Mouse (Mus musculus): ENCODE data around the gene Skint1. TPM values are rescaled to one million over a fixed set of nuclear protein-coding genes. Genes with fewer than 3 reads are reported as not detected.
"Not testable (repeated sequence)": the region's sequence is repeated elsewhere in the genome, so short reads cannot be mapped to it uniquely, and the experiment has no call there.

The Skint1 gene
- polyA plus RNA-seq (2015; fragmentation: Nextera tagmentation; extraction: Ambion mirVana): not detected in 2 replicates

- no peak within 1 kb of the TSS for H3K4me2 ChIP-seq (ENCODE audit: low read depth, low read length)
- no peaks in the 10 kb centered on the region for H3K9me3 ChIP-seq (replicated peaks; ENCODE audit: control insufficient read depth, low read length)
- no peak within 1 kb of the TSS for H3K4me3 ChIP-seq (replicated peaks; ENCODE audit: low read length)
- H3K27ac ChIP-seq (ENCODE audit: low read length): no peak within 1 kb of the TSS
- H3K9ac ChIP-seq (ENCODE audit: low read length): no peak within 1 kb of the TSS
- H3K4me1 ChIP-seq (ENCODE audit: control insufficient read depth, insufficient read depth, low read length): no peaks in the 10 kb centered on the region
- no peak for ATAC-seq (ENCODE audit: insufficient read depth, low FRiP score)
- no peaks in the 10 kb centered on the region for H3K36me3 ChIP-seq (ENCODE audit: control insufficient read depth, insufficient read depth, low read length)
- no peaks in the 10 kb centered on the region for H3K27me3 ChIP-seq (ENCODE audit: control insufficient read depth, insufficient read depth, low read length)
Measured at GRCm38 (mm10) chr4:112005969-112006368, at the start of gene Skint1. TSS of gene Skint1 (plus strand) at chr4:112006269.

DNA sequence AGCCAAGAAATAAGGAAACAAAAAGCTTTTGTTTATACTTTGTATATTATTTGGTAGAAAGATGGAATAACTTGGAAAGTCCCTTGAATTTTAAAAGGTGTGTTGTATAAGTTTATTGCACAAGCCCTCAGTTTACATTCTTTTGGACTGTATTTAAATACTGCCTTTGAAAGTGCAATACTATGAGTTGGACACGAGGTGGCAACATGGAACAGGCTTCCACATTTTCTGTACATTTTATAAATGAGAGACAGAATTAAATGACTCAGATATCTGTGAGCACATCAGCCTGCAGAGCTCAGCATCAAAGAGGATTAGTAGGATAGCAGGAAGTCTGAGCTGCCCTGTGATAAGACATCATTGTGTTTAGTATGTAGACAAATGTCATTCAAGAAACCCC is 44.8 kb upstream of the Skint1 start:
- Histone ChIP-seq H3K9me3 (replicated peaks; ENCODE audit: control insufficient read depth, low read length) (no peaks in the 10 kb centered on the region), H3K4me1 (ENCODE audit: control insufficient read depth, insufficient read depth, low read length) (no peaks in the 10 kb centered on the region), H3K36me3 (ENCODE audit: control insufficient read depth, insufficient read depth, low read length) (no peaks in the 10 kb centered on the region), H3K27me3 (ENCODE audit: control insufficient read depth, insufficient read depth, low read length) (no peaks in the 10 kb centered on the region), H3K4me3 (replicated peaks; ENCODE audit: low read length) (no peak overlapping the region), H3K4me2 (ENCODE audit: low read depth, low read length) (no peak overlapping the region), H3K9ac (ENCODE audit: low read length) (no peak overlapping the region), H3K27ac (ENCODE audit: low read length) (no peak overlapping the region)
- ATAC-seq (ENCODE audit: insufficient read depth, low FRiP score): no peak
- WGBS: 11% methylated on average over 1 of the region's 1 CpGs

GRCm38 (mm10) chr4:111963241-111963640 is 42.8 kb upstream of the Skint1 start:
- not testable (repeated sequence) for H3K36me3 ChIP-seq (ENCODE audit: control insufficient read depth, insufficient read depth, low read length); H3K4me2 ChIP-seq (ENCODE audit: low read depth, low read length); H3K4me3 ChIP-seq (replicated peaks; ENCODE audit: low read length); H3K9me3 ChIP-seq (replicated peaks; ENCODE audit: control insufficient read depth, low read length); H3K27ac ChIP-seq (ENCODE audit: low read length); H3K9ac ChIP-seq (ENCODE audit: low read length); H3K4me1 ChIP-seq (ENCODE audit: control insufficient read depth, insufficient read depth, low read length); H3K27me3 ChIP-seq (ENCODE audit: control insufficient read depth, insufficient read depth, low read length); ATAC-seq (ENCODE audit: insufficient read depth, low FRiP score)
- 78% methylated on average over 1 of the region's 1 CpGs for WGBS

GRCm38 (mm10) chr4:111963669-111964068 is 42.4 kb upstream of the Skint1 start:
- no peak overlapping the region for H3K4me3 ChIP-seq (replicated peaks; ENCODE audit: low read length)
- 77% methylated on average over 3 of the region's 3 CpGs for WGBS
- no peaks in the 10 kb centered on the region for H3K27me3 ChIP-seq (ENCODE audit: control insufficient read depth, insufficient read depth, low read length)
- H3K27ac ChIP-seq (ENCODE audit: low read length): no peak overlapping the region
- H3K9ac ChIP-seq (ENCODE audit: low read length): no peak overlapping the region
- no peaks in the 10 kb centered on the region for H3K4me1 ChIP-seq (ENCODE audit: control insufficient read depth, insufficient read depth, low read length)
- H3K9me3 ChIP-seq (replicated peaks; ENCODE audit: control insufficient read depth, low read length): no peaks in the 10 kb centered on the region
- ATAC-seq (ENCODE audit: insufficient read depth, low FRiP score): no peak
- no peak overlapping the region for H3K4me2 ChIP-seq (ENCODE audit: low read depth, low read length)
- H3K36me3 ChIP-seq (ENCODE audit: control insufficient read depth, insufficient read depth, low read length): no peaks in the 10 kb centered on the region

DNA sequence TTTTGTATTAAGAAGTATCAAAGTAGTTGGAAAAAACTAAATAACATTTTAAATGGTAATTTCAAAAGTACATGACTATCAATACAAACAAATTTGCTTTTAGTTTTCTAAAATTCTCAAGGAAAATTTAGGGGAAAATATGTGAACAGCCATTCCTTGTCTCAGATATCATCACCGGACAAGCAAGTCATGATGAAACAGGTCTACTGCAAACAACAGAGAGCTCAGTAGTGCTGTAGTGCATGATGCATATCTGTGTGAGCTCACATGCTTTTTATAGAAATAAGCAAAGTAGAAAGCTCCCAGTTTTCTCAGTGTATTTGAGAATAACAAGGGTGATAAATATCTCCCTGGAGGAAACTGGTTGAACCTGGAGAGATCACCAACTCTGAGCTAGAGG is 33.4 kb upstream of the Skint1 start, which contains the start of gene Skint7:
TSS of gene Skint7 (plus strand) at position 301 of the 400 bp plus-strand sequence.
- ATAC-seq (ENCODE audit: insufficient read depth, low FRiP score): no peak

DNA sequence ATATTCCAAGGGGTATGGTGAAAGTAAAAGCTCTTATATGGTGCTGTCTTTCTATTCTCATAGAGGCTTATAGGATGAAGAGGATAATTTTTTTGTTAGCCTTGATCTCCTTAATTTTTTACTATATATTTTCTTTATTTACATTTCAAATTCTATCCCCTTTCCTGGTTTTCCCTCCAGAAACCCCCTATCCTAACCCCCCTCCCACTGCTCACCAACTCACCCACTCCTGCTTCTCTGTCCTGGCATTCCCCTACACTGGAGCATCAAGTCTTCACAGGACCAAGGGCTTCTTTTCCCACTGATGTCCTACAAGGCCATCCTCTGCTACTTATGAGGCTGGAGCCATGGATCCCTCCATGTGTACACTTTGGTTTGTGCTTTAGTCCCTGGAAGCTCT is 65.6 kb downstream of the Skint1 start, which contains the start of gene Skint4:
TSS of gene Skint4 (plus strand) at position 301 of the 400 bp plus-strand sequence.
- Histone ChIP-seq H3K27ac (ENCODE audit: low read length) (no peak within 1 kb of the TSS), H3K27me3 (ENCODE audit: control insufficient read depth, insufficient read depth, low read length) (no peaks in the 10 kb centered on the region), H3K36me3 (ENCODE audit: control insufficient read depth, insufficient read depth, low read length) (no peaks in the 10 kb centered on the region), H3K4me3 (replicated peaks; ENCODE audit: low read length) (no peak within 1 kb of the TSS), H3K9ac (ENCODE audit: low read length) (no peak within 1 kb of the TSS), H3K9me3 (replicated peaks; ENCODE audit: control insufficient read depth, low read length) (no peaks in the 10 kb centered on the region), H3K4me2 (ENCODE audit: low read depth, low read length) (no peak within 1 kb of the TSS), H3K4me1 (ENCODE audit: control insufficient read depth, insufficient read depth, low read length) (no peaks in the 10 kb centered on the region)
- no peak for ATAC-seq (ENCODE audit: insufficient read depth, low FRiP score)

More for the DNA sequence above, 33.4 kb upstream of the Skint1 start, which contains the start of gene Skint7:
- H3K27ac ChIP-seq (ENCODE audit: low read length): no peak within 1 kb of the TSS
- no peaks in the 10 kb centered on the region for H3K9me3 ChIP-seq (replicated peaks; ENCODE audit: control insufficient read depth, low read length)
- no peak within 1 kb of the TSS for H3K4me3 ChIP-seq (replicated peaks; ENCODE audit: low read length)
- no peaks in the 10 kb centered on the region for H3K27me3 ChIP-seq (ENCODE audit: control insufficient read depth, insufficient read depth, low read length)
- 89% methylated on average over 1 of the region's 1 CpGs for WGBS
- no peaks in the 10 kb centered on the region for H3K36me3 ChIP-seq (ENCODE audit: control insufficient read depth, insufficient read depth, low read length)
- H3K9ac ChIP-seq (ENCODE audit: low read length): no peak within 1 kb of the TSS
- H3K4me1 ChIP-seq (ENCODE audit: control insufficient read depth, insufficient read depth, low read length): no peaks in the 10 kb centered on the region
- no peak within 1 kb of the TSS for H3K4me2 ChIP-seq (ENCODE audit: low read depth, low read length)

Other genes starting within 250 kb of the Skint1 start
- gene Slc5a9, start 103.4 kb upstream of the Skint1 start, polyA plus RNA-seq (2015; fragmentation: Nextera tagmentation; extraction: Ambion mirVana): 9.2 and 9.6 TPM in 2 replicates
- gene Skint8, start 86.9 kb upstream of the Skint1 start, polyA plus RNA-seq (2015; fragmentation: Nextera tagmentation; extraction: Ambion mirVana): 0.74 and 1.8 TPM in 2 replicates
- not detected in 2 replicates for gene Skint7, start 33.3 kb upstream of the Skint1 start, polyA plus RNA-seq (2015; fragmentation: Nextera tagmentation; extraction: Ambion mirVana)
- not detected in 2 replicates for gene Skint4, start 65.7 kb downstream of the Skint1 start, polyA plus RNA-seq (2015; fragmentation: Nextera tagmentation; extraction: Ambion mirVana)
- 0.06 and 0.07 TPM in 2 replicates for gene Skint3, start 226.0 kb downstream of the Skint1 start, polyA plus RNA-seq (2015; fragmentation: Nextera tagmentation; extraction: Ambion mirVana)

All from stomach, embryonic 16.5 days (tissue).